Mouse (Mus musculus) G1E (cell line): Measurements from ENCODE around the gene 4430402I18Rik. TPM values are rescaled to one million over a fixed set of nuclear protein-coding genes. Genes with fewer than 3 reads are reported as not detected.

Source experiments
- ATAC-seq: 2 replicates; pipeline ENCODE4 v1.8.0; 2016; ENCODE audit warnings: mild to moderate bottlenecking; ENCODE audit not compliant: insufficient number of reproducible peaks, poor library complexity, low FRiP score, severe bottlenecking; ENCODE audit errors: extremely low read depth
- DNase-seq: peaks from one replicate; pipeline ENCODE4 v3.0.0; 2012; ENCODE audit warnings: low spot score
- H3K27me3 ChIP-seq: 2 replicates; pipeline ENCODE4 v1.6.1; 2012; ENCODE audit warnings: mild to moderate bottlenecking, low read length, inconsistent platforms; ENCODE audit not compliant: insufficient read depth
- H3K36me3 ChIP-seq: replicated peaks from 2 replicates; pipeline ENCODE3; 2012; ENCODE audit warnings: mild to moderate bottlenecking, inconsistent platforms
- H3K4me1 ChIP-seq: 2 replicates; pipeline ENCODE4 v1.6.1; 2012; ENCODE audit warnings: low read depth, low read length, inconsistent platforms, mixed read lengths; ENCODE audit not compliant: insufficient read depth
- H3K4me3 ChIP-seq: 2 replicates; pipeline ENCODE4 v1.5.1; 2012; ENCODE audit warnings: low read depth, mild to moderate bottlenecking, inconsistent platforms, low read length, moderate library complexity, mixed read lengths
- H3K9me3 ChIP-seq: replicated peaks from 2 replicates; pipeline ENCODE4 v1.6.1; 2012; ENCODE audit warnings: inconsistent platforms
- CTCF ChIP-seq: IDR thresholded peaks from 2 replicates; pipeline ENCODE4 v1.5.1; 2012; ENCODE audit warnings: low read depth, low read length, inconsistent platforms, mixed read lengths
- GATA1 ChIP-seq: IDR thresholded peaks from 2 replicates; pipeline ENCODE4 v1.6.1; 2012; ENCODE audit warnings: borderline replicate concordance, low read length, inconsistent platforms, mixed read lengths
- GATA2 ChIP-seq: IDR thresholded peaks from 2 replicates; pipeline ENCODE4 v1.6.1; 2012; ENCODE audit warnings: low read depth, low read length, inconsistent platforms, borderline replicate concordance
- POLR2AphosphoS5 ChIP-seq: IDR thresholded peaks from 2 replicates; pipeline ENCODE4 v1.6.1; 2012; ENCODE audit warnings: low read depth, low read length, inconsistent platforms; ENCODE audit not compliant: insufficient replicate concordance
- TAL1 ChIP-seq: conservative IDR thresholded peaks from 2 replicates; pipeline ENCODE4 v1.6.1; 2012; ENCODE audit warnings: low read depth, low read length, inconsistent platforms, mixed read lengths
- polyA plus RNA-seq: library from polyadenylated mRNA; stranded (reverse); fragments of >175 nt; gene quantifications from 2 replicates; pipeline ENCODE4 v1.2.3, GENCODE M21; 2012
- total RNA-seq, 2 experiments: library from RNA; stranded (forward) in 1 of 2; stranded (reverse) in 1 of 2; fragments of 200-1000 nt in 1 of 2; fragments of >200 nt in 1 of 2; fragmentation: Nextera tagmentation in 1 of 2; gene quantifications; 2 replicates each; pipeline ENCODE4 v1.2.3; 2014 to 2017

Gene 4430402I18Rik
- total RNA-seq (2014; fragmentation: Nextera tagmentation) (not detected in 2 replicates), total RNA-seq (2017) (0.38 TPM in 1 of 2 replicates, not detected in the other), polyA plus RNA-seq (not detected in 2 replicates)

DNA sequence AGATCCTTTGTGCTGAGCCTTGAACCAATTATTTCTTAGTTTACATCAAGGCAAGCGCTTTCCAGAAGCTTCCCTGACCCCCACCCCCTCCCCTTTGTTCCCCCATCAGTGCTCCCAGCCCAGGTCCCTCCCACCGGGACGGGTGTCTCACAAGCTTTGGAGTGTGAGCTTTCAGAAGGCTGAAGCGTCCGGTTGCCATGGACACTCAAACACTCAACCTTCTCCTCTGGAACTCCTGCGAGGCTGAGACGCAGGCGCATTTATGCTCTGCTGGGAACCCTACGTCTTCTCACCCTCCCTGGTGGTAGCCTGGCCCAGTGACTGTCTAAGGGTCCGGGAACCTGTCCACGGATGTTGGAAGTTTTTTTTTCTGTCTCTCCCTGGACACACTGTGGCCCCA is at the start of gene 4430402I18Rik:
Gene 4430402I18Rik (minus strand): TSS at position 149 of the 400 bp plus-strand sequence.
- Histone ChIP-seq H3K9me3 (no peaks in the 10 kb centered on the region), H3K27me3 (0 out of 2 replicates have a peak, but pooled peaks cover 2% of the 10 kb centered on the region), H3K4me3 (no peak within 1 kb of the TSS), H3K4me1 (peaks cover 27% of the 10 kb centered on the region), H3K36me3 (peaks cover 13% of the 10 kb centered on the region)
- TF ChIP-seq POLR2AphosphoS5 (no peak), GATA1 (no peak), GATA2 (no peak), CTCF (no peak), TAL1 (no peak)
- ATAC-seq = no peak
- no peak for DNase-seq

DNA sequence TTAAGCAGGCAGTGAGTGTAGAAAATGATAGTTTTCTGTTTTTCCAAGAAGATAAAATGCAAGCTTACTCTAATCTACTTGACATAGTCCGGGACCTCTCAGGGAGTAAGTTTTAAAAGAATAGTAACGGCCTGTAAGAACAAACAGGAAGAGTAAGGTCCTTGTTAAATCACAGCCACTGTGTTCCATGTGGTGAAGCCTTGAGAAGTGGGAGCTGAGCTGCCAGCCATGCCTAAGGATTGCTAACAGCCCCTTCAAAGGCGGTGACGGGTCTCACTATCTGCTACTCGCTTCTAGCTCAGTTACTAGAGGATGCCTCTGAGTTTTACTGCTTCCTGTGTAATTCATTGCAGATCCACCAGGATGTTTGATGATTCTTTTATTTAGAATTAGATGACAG is 49.2 kb upstream of the 4430402I18Rik start:
- TF ChIP-seq POLR2AphosphoS5 = no peak
- no peak for TF ChIP-seq GATA1
- no peak for TF ChIP-seq GATA2
- TF ChIP-seq TAL1 = no peak
- TF ChIP-seq CTCF = no peak
- Histone ChIP-seq H3K27me3 (no peaks in the 10 kb centered on the region), H3K36me3 (peaks cover 89% of the 10 kb centered on the region)

DNA sequence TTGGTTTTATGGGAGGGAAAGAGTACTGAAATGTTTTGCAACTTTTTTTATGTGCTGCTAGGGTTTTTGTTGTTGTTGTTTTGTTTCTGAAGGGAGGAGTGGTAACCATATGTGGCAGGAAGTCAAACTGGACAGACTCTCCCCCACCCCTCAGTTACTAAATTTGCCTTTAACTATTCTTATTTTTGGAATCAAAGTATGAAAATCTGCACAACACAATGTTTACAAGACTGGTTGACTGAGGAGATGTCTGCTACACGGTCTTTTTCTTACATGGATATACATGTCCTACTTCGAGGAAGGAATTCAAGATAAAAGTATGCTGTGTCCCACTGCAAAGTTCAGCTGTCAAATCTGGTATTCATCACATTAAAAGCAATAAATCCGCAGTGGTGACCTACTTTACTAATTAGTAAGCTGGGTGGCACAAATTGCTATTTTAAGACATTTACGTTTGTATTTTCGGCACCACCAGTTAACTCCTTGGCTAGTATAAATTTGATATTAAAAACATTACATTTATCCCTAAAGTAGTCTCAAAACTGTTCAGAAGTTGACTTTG is 48.7 kb upstream of the 4430402I18Rik start:
- Histone ChIP-seq H3K36me3 (peaks cover 89% of the 10 kb centered on the region), H3K9me3 (no peaks in the 10 kb centered on the region), H3K4me3 (no peak overlapping the region), H3K27me3 (no peaks in the 10 kb centered on the region), H3K4me1 (peaks cover 9% of the 10 kb centered on the region)
- no peak for ATAC-seq
- no peak for DNase-seq
- TF ChIP-seq TAL1 (no peak), GATA2 (no peak), GATA1 (no peak), CTCF (no peak), POLR2AphosphoS5 (no peak)

More for the DNA sequence above, 49.2 kb upstream of the 4430402I18Rik start:
- peaks cover 9% of the 10 kb centered on the region for H3K4me1 ChIP-seq
- H3K9me3 ChIP-seq = no peaks in the 10 kb centered on the region
- ATAC-seq (no peak), DNase-seq (no peak)
- H3K4me3 ChIP-seq = no peak overlapping the region

DNA sequence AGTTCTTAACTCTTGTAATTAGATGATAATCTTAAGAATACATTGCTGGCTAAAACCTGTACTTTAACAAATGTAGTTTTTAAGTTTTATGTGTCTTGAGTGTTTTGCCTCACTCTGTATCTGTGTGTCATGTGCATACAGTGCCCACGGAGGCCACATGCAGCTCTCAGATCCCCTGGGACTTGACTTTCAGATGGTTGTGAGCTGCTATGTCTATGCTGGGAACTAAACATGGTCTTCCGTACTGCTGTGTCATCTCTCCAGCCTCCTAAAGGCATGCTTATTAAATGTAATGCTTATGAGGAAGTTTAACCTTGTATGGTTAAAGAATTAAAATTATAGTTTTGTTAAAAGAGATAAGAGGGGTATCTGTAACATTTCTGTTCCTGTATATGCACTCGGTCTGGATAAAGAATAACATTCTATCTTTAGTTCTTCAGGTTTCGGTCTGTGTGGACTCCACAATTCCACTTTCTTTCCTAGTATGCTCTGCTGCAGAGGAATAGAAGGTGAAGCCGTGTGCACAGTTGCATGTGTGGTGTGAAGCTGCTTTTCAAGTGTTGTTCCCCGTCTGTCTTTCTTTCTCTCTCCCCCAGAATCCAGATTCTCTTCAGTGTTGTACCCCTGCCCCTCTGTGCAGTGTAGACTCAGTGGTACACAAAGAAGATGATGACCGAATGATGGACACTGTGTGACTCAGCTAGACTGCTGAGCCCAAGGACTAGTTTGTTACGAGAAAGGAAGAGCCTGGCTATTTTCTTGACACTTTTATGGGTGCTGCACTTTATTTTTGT is 48.0 kb upstream of the 4430402I18Rik start:
- ATAC-seq = no peak
- Histone ChIP-seq H3K36me3 (peaks cover 89% of the 10 kb centered on the region), H3K27me3 (no peaks in the 10 kb centered on the region), H3K4me3 (no peak overlapping the region), H3K9me3 (no peaks in the 10 kb centered on the region), H3K4me1 (peaks cover 9% of the 10 kb centered on the region)
- DNase-seq = no peak
- TF ChIP-seq POLR2AphosphoS5 = no peak
- no peak for TF ChIP-seq GATA1
- no peak for TF ChIP-seq GATA2
- TF ChIP-seq CTCF = no peak
- no peak for TF ChIP-seq TAL1

DNA sequence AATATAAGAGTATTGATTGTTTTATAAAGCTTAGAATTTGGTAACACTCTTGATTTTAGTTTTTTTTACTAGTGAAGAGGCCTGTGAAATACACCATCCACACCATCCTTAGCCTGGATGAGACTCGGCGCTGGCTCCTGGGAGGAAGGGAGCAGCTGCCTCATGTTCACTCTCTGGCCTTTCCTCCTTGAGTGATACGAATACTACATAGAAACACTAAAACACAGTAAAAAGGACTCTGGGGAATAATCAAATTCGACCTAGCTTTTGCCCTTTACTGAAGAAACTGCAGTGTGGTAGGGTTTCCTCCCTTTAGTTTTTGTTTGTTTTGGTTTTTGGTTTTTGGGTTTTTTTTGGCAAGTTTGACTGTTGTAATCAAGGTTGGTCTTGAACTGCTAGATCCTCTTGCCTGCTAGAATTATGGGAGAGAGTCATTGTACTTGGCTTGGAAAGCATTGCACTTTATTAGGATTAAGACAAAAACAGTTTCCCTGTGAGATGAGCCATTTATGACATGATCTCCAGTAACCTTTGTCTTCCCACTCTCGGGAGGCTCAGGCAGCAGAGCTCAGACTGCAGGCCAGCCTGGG is 47.0 kb upstream of the 4430402I18Rik start:
- ATAC-seq = no peak

DNA sequence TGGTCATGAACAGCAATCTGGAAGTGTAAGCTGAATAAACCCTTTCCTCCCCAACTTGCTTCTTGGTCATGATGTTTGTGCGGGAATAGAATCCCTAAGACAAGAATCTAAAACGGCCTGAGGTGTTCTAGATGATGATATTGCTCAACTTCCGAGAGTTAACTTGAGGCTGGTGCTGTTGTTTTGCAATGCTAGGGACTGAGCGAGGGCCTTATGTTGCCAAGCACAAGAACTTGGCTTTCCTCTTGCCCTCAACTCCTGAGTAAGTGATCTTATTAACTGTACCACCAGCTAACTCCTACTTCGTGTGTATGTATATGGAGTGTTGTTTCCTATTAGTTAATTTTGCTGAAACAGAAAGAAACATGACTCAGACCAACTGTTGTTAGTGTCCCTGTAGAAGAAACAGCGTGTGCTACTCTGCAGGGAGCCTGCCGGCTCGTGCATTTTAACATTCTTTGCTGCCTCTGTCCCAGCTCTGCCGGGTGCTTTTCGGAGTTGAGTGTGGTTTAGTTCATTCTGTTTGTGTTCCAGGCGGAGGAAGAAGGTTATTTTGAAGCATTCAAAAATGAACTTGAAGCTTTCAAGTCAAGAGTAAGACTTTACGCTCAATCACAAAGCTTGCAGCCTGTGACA is 43.9 kb upstream of the 4430402I18Rik start:
- TF ChIP-seq POLR2AphosphoS5 = no peak
- no peak for TF ChIP-seq GATA2
- no peak for TF ChIP-seq CTCF
- no peak for TF ChIP-seq TAL1
- no peak for TF ChIP-seq GATA1
- no peaks in the 10 kb centered on the region for H3K9me3 ChIP-seq
- peaks cover 86% of the 10 kb centered on the region for H3K36me3 ChIP-seq
- peaks cover 9% of the 10 kb centered on the region for H3K4me1 ChIP-seq
- ATAC-seq = no peak
- no peak overlapping the region for H3K4me3 ChIP-seq
- DNase-seq = no peak
- no peaks in the 10 kb centered on the region for H3K27me3 ChIP-seq

More for the DNA sequence above, 47.0 kb upstream of the 4430402I18Rik start:
- no peak for DNase-seq
- H3K27me3 ChIP-seq = no peaks in the 10 kb centered on the region
- H3K4me3 ChIP-seq = no peak overlapping the region
- peaks cover 84% of the 10 kb centered on the region for H3K36me3 ChIP-seq
- H3K4me1 ChIP-seq = peaks cover 9% of the 10 kb centered on the region
- H3K9me3 ChIP-seq = no peaks in the 10 kb centered on the region
- TF ChIP-seq GATA2 (no peak), POLR2AphosphoS5 (no peak), CTCF (no peak), GATA1 (no peak), TAL1 (no peak)
